ENCODE assay signal across 18 mouse cellular contexts in genomic region chr10:26297626-26298025, GRCm38 (mm10).
DNase-seq lines count a peak whose midpoint lies in the region; ATAC-seq and TF ChIP-seq lines count a peak whose summit lies in the region.
"Had no signal": no experiment of that assay in that cellular context is flagged by ENCODE, and none has a peak within 500 bp of the region (broad histone marks: within the 10 kb centered on the region; RNA-seq: fewer than 3 reads in every experiment).

No protein-coding gene starts in this region.

- 0 out of 2 replicates have a peak, but pooled peaks cover 3% of the 10 kb centered on the region for H3K4me1 ChIP-seq in forebrain, postnatal 0 days (ENCODE audit: insufficient read depth)
- no peaks in the 10 kb centered on the region for H3K4me1 ChIP-seq in forebrain, embryonic 11.5 days (replicated peaks; ENCODE audit: control insufficient read depth, insufficient read depth, low read length)
- no peaks in the 10 kb centered on the region for H3K4me1 ChIP-seq in midbrain, postnatal 0 days (ENCODE audit: insufficient read depth, low read length)
- no peaks in the 10 kb centered on the region for H3K4me1 ChIP-seq in midbrain, embryonic 11.5 days (ENCODE audit: control insufficient read depth, insufficient read depth, low read length)
- no peaks in the 10 kb centered on the region for H3K4me1 ChIP-seq in intestine, embryonic 15.5 days (replicated peaks)
- H3K4me1 ChIP-seq: embryonic facial prominence, embryonic 10.5 days; hindbrain, embryonic 10.5 days; limb, embryonic 10.5 days; liver, embryonic 13.5 days; midbrain, embryonic 15.5 days had no signal

- 0 out of 2 replicates have a peak, but pooled peaks have one; percentile 18 for TF ChIP-seq CTCF in forebrain, postnatal 0 days (IDR thresholded peaks at IDR 0.05; ENCODE audit: low read depth)
- TF ChIP-seq CTCF in midbrain, postnatal 0 days (IDR thresholded peaks at IDR 0.05), result peak; percentile 43

- WGBS in forebrain, postnatal 0 days, result 70% methylated on average over 7 of the region's 7 CpGs
- 89% methylated on average over 7 of the region's 7 CpGs for WGBS in forebrain, embryonic 11.5 days
- WGBS in midbrain, postnatal 0 days, result 78% methylated on average over 7 of the region's 7 CpGs
- WGBS in midbrain, embryonic 11.5 days, result 94% methylated on average over 7 of the region's 7 CpGs
- 88% methylated on average over 7 of the region's 7 CpGs for WGBS in intestine, embryonic 15.5 days

- no peak overlapping the region for H3K27ac ChIP-seq in forebrain, postnatal 0 days (ENCODE audit: low read depth, low read length)
- H3K27ac ChIP-seq in forebrain, embryonic 11.5 days (ENCODE audit: low read depth, low read length), result no peak overlapping the region
- no peak overlapping the region for H3K27ac ChIP-seq in midbrain, postnatal 0 days (ENCODE audit: low read depth, low read length)
- H3K27ac ChIP-seq in midbrain, embryonic 11.5 days (ENCODE audit: low read depth, low read length), result no peak overlapping the region
- no peak overlapping the region for H3K27ac ChIP-seq in intestine, embryonic 15.5 days
- H3K27ac ChIP-seq: embryonic facial prominence, embryonic 10.5 days; hindbrain, embryonic 10.5 days; limb, embryonic 10.5 days; liver, embryonic 13.5 days; midbrain, embryonic 15.5 days had no signal

- H3K4me3 ChIP-seq in forebrain, postnatal 0 days (ENCODE audit: low read depth, low read length), result no peak overlapping the region
- H3K4me3 ChIP-seq in forebrain, embryonic 11.5 days (ENCODE audit: low read depth, low read length), result no peak overlapping the region
- no peak overlapping the region for H3K4me3 ChIP-seq in midbrain, postnatal 0 days (ENCODE audit: low read depth, low read length)
- H3K4me3 ChIP-seq in midbrain, embryonic 11.5 days (ENCODE audit: low read depth, low read length), result no peak overlapping the region
- H3K4me3 ChIP-seq in intestine, embryonic 15.5 days (replicated peaks), result no peak overlapping the region
- H3K4me3 ChIP-seq: embryonic facial prominence, embryonic 10.5 days; erythroblast, embryonic 14.5 days; hindbrain, embryonic 10.5 days; limb, embryonic 10.5 days; liver, embryonic 13.5 days; midbrain, embryonic 15.5 days had no signal

- peaks cover 10% of the 10 kb centered on the region for H3K36me3 ChIP-seq in forebrain, postnatal 0 days (ENCODE audit: insufficient read depth)
- H3K36me3 ChIP-seq in forebrain, embryonic 11.5 days (ENCODE audit: control insufficient read depth, insufficient read depth, low read length), result peaks cover 3% of the 10 kb centered on the region; the same call in 1 of the 2 replicates
- peaks cover 6% of the 10 kb centered on the region; the same call in 1 of the 2 replicates for H3K36me3 ChIP-seq in midbrain, postnatal 0 days (ENCODE audit: insufficient read depth, low read length)
- no peaks in the 10 kb centered on the region for H3K36me3 ChIP-seq in midbrain, embryonic 11.5 days (ENCODE audit: control insufficient read depth, insufficient read depth, low read length)
- H3K36me3 ChIP-seq in intestine, embryonic 15.5 days, result peaks cover 2% of the 10 kb centered on the region; the same call in 1 of the 2 replicates

- H3K27me3 ChIP-seq in forebrain, postnatal 0 days (ENCODE audit: insufficient read depth, low read length), result no peaks in the 10 kb centered on the region
- no peaks in the 10 kb centered on the region for H3K27me3 ChIP-seq in forebrain, embryonic 11.5 days (ENCODE audit: control insufficient read depth, insufficient read depth, low read length)
- H3K27me3 ChIP-seq in midbrain, postnatal 0 days (ENCODE audit: insufficient read depth, low read length), result no peaks in the 10 kb centered on the region
- no peaks in the 10 kb centered on the region for H3K27me3 ChIP-seq in midbrain, embryonic 11.5 days (ENCODE audit: control insufficient read depth, insufficient read depth, low read length)
- no peaks in the 10 kb centered on the region for H3K27me3 ChIP-seq in intestine, embryonic 15.5 days (replicated peaks)
- H3K27me3 ChIP-seq: liver, embryonic 13.5 days; midbrain, embryonic 15.5 days had no signal

- peak; percentile 18 for DNase-seq in forebrain, postnatal 0 days
- no peak for DNase-seq in forebrain, embryonic 11.5 days (ENCODE audit: low spot score)
- DNase-seq in midbrain, postnatal 0 days (ENCODE audit: low spot score), result no peak
- no peak for DNase-seq in midbrain, embryonic 11.5 days (ENCODE audit: low spot score, missing footprints)
- peak; percentile 5 for DNase-seq in ES-CJ7 (ENCODE audit: low read depth, low spot score)
- peak; percentile 17 for DNase-seq in fibroblast of lung, adult 2 months (ENCODE audit: low read depth)
- no peak for DNase-seq in frontal cortex, postnatal 14 days (ENCODE audit: low spot score in 2 of 2)
- DNase-seq: adrenal gland, adult 2 months; kidney, adult 2 months; kidney, postnatal 4 days; liver, embryonic 13.5 days; thymus, adult 18-20 months had no signal

- H3K9ac ChIP-seq in forebrain, postnatal 0 days, result no peak overlapping the region
- H3K9ac ChIP-seq in forebrain, embryonic 11.5 days (ENCODE audit: low read length), result no peak overlapping the region
- no peak overlapping the region for H3K9ac ChIP-seq in midbrain, postnatal 0 days (replicated peaks; ENCODE audit: low read length, poor library complexity, severe bottlenecking)
- H3K9ac ChIP-seq in midbrain, embryonic 11.5 days (ENCODE audit: low read length), result no peak overlapping the region
- H3K9ac ChIP-seq in intestine, embryonic 15.5 days, result no peak overlapping the region
- H3K9ac ChIP-seq: liver, embryonic 13.5 days; midbrain, embryonic 15.5 days had no signal

- H3K4me2 ChIP-seq in forebrain, postnatal 0 days (ENCODE audit: low read depth), result no peak overlapping the region
- H3K4me2 ChIP-seq in forebrain, embryonic 11.5 days (ENCODE audit: low read depth, low read length, severe bottlenecking), result no peak overlapping the region
- H3K4me2 ChIP-seq in midbrain, postnatal 0 days (ENCODE audit: low read depth, low read length, poor library complexity, severe bottlenecking), result no peak overlapping the region
- no peak overlapping the region for H3K4me2 ChIP-seq in midbrain, embryonic 11.5 days
- H3K4me2 ChIP-seq in intestine, embryonic 15.5 days (replicated peaks), result no peak overlapping the region
- H3K4me2 ChIP-seq: liver, embryonic 13.5 days; midbrain, embryonic 15.5 days had no signal

- H3K9me3 ChIP-seq in forebrain, postnatal 0 days (ENCODE audit: low read length), result no peaks in the 10 kb centered on the region
- H3K9me3 ChIP-seq in forebrain, embryonic 11.5 days (ENCODE audit: control insufficient read depth, low read length), result no peaks in the 10 kb centered on the region
- no peaks in the 10 kb centered on the region for H3K9me3 ChIP-seq in midbrain, postnatal 0 days (ENCODE audit: low read length)
- H3K9me3 ChIP-seq in midbrain, embryonic 11.5 days (ENCODE audit: control insufficient read depth, low read length), result no peaks in the 10 kb centered on the region
- no peaks in the 10 kb centered on the region for H3K9me3 ChIP-seq in intestine, embryonic 15.5 days
- H3K9me3 ChIP-seq: embryonic facial prominence, embryonic 10.5 days; hindbrain, embryonic 10.5 days; limb, embryonic 10.5 days; liver, embryonic 13.5 days; midbrain, embryonic 15.5 days had no signal

- ATAC-seq in forebrain, postnatal 0 days, result no peak
- ATAC-seq in forebrain, embryonic 11.5 days (replicated peaks; ENCODE audit: low FRiP score), result no peak
- no peak for ATAC-seq in midbrain, postnatal 0 days (ENCODE audit: low FRiP score)
- ATAC-seq in midbrain, embryonic 11.5 days (ENCODE audit: low FRiP score), result no peak
- no peak for ATAC-seq in intestine, embryonic 15.5 days
- ATAC-seq: midbrain, embryonic 15.5 days had no signal

Comparison
In these comparisons a context has a peak if more than half of its experiments do, and no peak if none do; other contexts are left out.
1. DNase-seq: peak in forebrain, postnatal 0 days (single experiment), ES-CJ7 (single experiment) and fibroblast of lung, adult 2 months (single experiment); none in forebrain, embryonic 11.5 days (single experiment), midbrain, postnatal 0 days (single experiment), midbrain, embryonic 11.5 days (single experiment) and frontal cortex, postnatal 14 days (0 of 2).